Mouse (Mus musculus): ENCODE data around the gene Nab2.

The Nab2 gene

GRCm38 (mm10) chr10:127615034-127615374 lies 53.4 kb downstream of the Nab2 start:
- no peak for DNase-seq (ENCODE audit: low spot score)

GRCm38 (mm10) chr10:127614236-127615033 lies 53.9 kb downstream of the Nab2 start:
- peak; percentile 63 for DNase-seq (ENCODE audit: low spot score)

DNA sequence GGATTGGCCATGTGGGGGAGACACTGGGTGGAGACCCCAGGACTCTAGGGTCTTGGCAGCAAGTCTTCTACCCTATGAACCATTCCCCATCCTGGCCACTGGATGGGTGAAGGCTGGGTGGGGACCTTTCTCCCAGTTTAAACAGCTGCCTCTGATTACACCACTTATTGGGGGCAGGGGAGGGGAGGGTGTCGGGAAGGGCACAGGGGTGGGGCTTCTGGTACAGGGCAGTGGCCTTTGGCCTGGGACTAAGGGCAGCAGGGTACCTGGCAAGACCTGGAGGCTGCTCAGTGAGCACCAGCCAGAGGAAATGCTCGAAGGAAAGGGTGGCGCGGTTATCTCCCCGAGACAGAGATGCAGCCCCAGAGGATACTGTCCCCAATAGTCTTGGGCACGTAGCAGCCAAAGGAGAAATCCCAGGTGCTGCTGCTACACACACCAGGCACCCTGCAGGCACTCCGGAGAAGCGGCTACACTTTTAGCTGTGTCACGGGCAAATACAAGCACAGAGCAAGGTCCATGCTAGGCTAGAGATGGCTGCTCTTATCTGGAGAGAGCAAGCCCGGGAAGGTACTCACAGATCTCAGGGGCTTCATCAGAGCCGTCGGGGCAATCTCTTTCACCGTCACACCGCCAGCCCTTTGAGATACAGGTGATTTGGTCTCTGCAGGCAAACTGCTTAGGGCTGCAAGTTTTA lies 56.1 kb downstream of the Nab2 start:
- DNase-seq (ENCODE audit: low spot score): no peak

All from embryo, embryonic 10.5 days (tissue).